Mouse (Mus musculus): Measurements from ENCODE around the gene Abcg4.
A peak's percentile ranks its signal among the peaks of the same experiment; 100 is the strongest.

Gene Abcg4

GRCm38 (mm10) chr9:44286256-44286850, 2.1 kb downstream of the Abcg4 start:
- no peak for DNase-seq (ENCODE audit: low spot score)

- no peak for DNase-seq (ENCODE audit: low spot score)
Observed at GRCm38 (mm10) chr9:44283183-44283582, 5.2 kb downstream of the Abcg4 start.

GRCm38 (mm10) chr9:44269973-44270372, 18.4 kb downstream of the Abcg4 start:
- DNase-seq (ENCODE audit: low spot score), result no peak

GRCm38 (mm10) chr9:44269077-44269476, 19.3 kb downstream of the Abcg4 start:
- peak; percentile 17 for DNase-seq (ENCODE audit: low spot score)

GRCm38 (mm10) chr9:44268432-44268831, 20.0 kb downstream of the Abcg4 start, which contains the start of gene Nlrx1:
Gene Nlrx1, minus strand, starts transcription at chr9:44268599.
- no peak for DNase-seq (ENCODE audit: low spot score)

- peak; percentile 90 for DNase-seq (ENCODE audit: low spot score)
Observed at GRCm38 (mm10) chr9:44268027-44268360, 20.4 kb downstream of the Abcg4 start.

GRCm38 (mm10) chr9:44267319-44268026, 20.9 kb downstream of the Abcg4 start:
- peak; percentile 59 for DNase-seq (ENCODE audit: low spot score)

- peak; percentile 23 for DNase-seq (ENCODE audit: low spot score)
Observed at GRCm38 (mm10) chr9:44266478-44267226, 21.8 kb downstream of the Abcg4 start.

GRCm38 (mm10) chr9:44261388-44261787, 27.0 kb downstream of the Abcg4 start:
- DNase-seq (ENCODE audit: low spot score), result peak; percentile 61

- no peak for DNase-seq (ENCODE audit: low spot score)
Observed at GRCm38 (mm10) chr9:44259014-44259413, 29.4 kb downstream of the Abcg4 start.

- DNase-seq (ENCODE audit: low spot score), result no peak
Observed at GRCm38 (mm10) chr9:44256213-44256612, 32.2 kb downstream of the Abcg4 start.

GRCm38 (mm10) chr9:44255136-44255521, 33.3 kb downstream of the Abcg4 start:
- peak; percentile 48 for DNase-seq (ENCODE audit: low spot score)

- DNase-seq (ENCODE audit: low spot score), result peak; percentile 61
Observed at GRCm38 (mm10) chr9:44254508-44255135, 33.8 kb downstream of the Abcg4 start.

- no peak for DNase-seq (ENCODE audit: low spot score)
Observed at GRCm38 (mm10) chr9:44253441-44253840, 35.0 kb downstream of the Abcg4 start.

- DNase-seq (ENCODE audit: low spot score), result no peak
Observed at GRCm38 (mm10) chr9:44251314-44251713, 37.1 kb downstream of the Abcg4 start, which contains the start of gene Pdzd3. Gene Pdzd3, minus strand, starts transcription at chr9:44251471.

- no peak for DNase-seq (ENCODE audit: low spot score)
Observed at GRCm38 (mm10) chr9:44250445-44250844, 38.0 kb downstream of the Abcg4 start.

GRCm38 (mm10) chr9:44249181-44250146, 39.0 kb downstream of the Abcg4 start:
- peak; percentile 46 for DNase-seq (ENCODE audit: low spot score)

GRCm38 (mm10) chr9:44247907-44248306, 40.5 kb downstream of the Abcg4 start:
- no peak for DNase-seq (ENCODE audit: low spot score)

GRCm38 (mm10) chr9:44243621-44244020, 44.8 kb downstream of the Abcg4 start:
- no peak for DNase-seq (ENCODE audit: low spot score)

- DNase-seq (ENCODE audit: low spot score), result no peak
Observed at GRCm38 (mm10) chr9:44241418-44241817, 47.0 kb downstream of the Abcg4 start.

GRCm38 (mm10) chr9:44240911-44241310, 47.5 kb downstream of the Abcg4 start:
- no peak for DNase-seq (ENCODE audit: low spot score)
